Mouse (Mus musculus): ENCODE results near the gene Ccdc141. TPM values are rescaled to one million over a fixed set of nuclear protein-coding genes. Genes with fewer than 3 reads are reported as not detected.

The Ccdc141 gene
- polyA plus RNA-seq, 1 experiment from 2014 or later: 3.7 TPM

GRCm38 (mm10) chr2:77126939-77127338 lies 43.5 kb downstream of the Ccdc141 start:
- Histone ChIP-seq H3K4me1 (ENCODE audit: control insufficient read depth, insufficient read depth, low read length) (no peaks in the 10 kb centered on the region), H3K9ac (ENCODE audit: low read depth, low read length) (no peak overlapping the region), H3K27me3 (replicated peaks; ENCODE audit: control insufficient read depth, insufficient read depth, low read length) (no peaks in the 10 kb centered on the region), H3K4me3 (ENCODE audit: low read length) (no peak overlapping the region), H3K9me3 (ENCODE audit: control insufficient read depth, low read length) (no peaks in the 10 kb centered on the region), H3K36me3 (ENCODE audit: control insufficient read depth, insufficient read depth, low read length) (no peaks in the 10 kb centered on the region), H3K4me2 (ENCODE audit: low read depth, low read length) (no peak overlapping the region), H3K27ac (ENCODE audit: low read length) (no peak overlapping the region)
- WGBS: 88% methylated on average over 1 of the region's 1 CpGs
- ATAC-seq: no peak

GRCm38 (mm10) chr2:77118102-77118501 lies 52.3 kb downstream of the Ccdc141 start:
- H3K4me2 ChIP-seq (ENCODE audit: low read depth, low read length): no peak overlapping the region
- no peaks in the 10 kb centered on the region for H3K4me1 ChIP-seq (ENCODE audit: control insufficient read depth, insufficient read depth, low read length)
- no peak overlapping the region for H3K27ac ChIP-seq (ENCODE audit: low read length)
- H3K4me3 ChIP-seq (ENCODE audit: low read length): no peak overlapping the region
- H3K9me3 ChIP-seq (ENCODE audit: control insufficient read depth, low read length): no peaks in the 10 kb centered on the region
- no peak for ATAC-seq
- H3K9ac ChIP-seq (ENCODE audit: low read depth, low read length): no peak overlapping the region
- H3K27me3 ChIP-seq (replicated peaks; ENCODE audit: control insufficient read depth, insufficient read depth, low read length): no peaks in the 10 kb centered on the region
- no peaks in the 10 kb centered on the region for H3K36me3 ChIP-seq (ENCODE audit: control insufficient read depth, insufficient read depth, low read length)
- 38% methylated on average over 6 of the region's 6 CpGs for WGBS

- 57% methylated on average over 2 of the region's 2 CpGs for WGBS
- no peak for ATAC-seq
- Histone ChIP-seq H3K4me2 (ENCODE audit: low read depth, low read length) (no peak overlapping the region), H3K9me3 (ENCODE audit: control insufficient read depth, low read length) (no peaks in the 10 kb centered on the region), H3K27me3 (replicated peaks; ENCODE audit: control insufficient read depth, insufficient read depth, low read length) (no peaks in the 10 kb centered on the region), H3K4me3 (ENCODE audit: low read length) (no peak overlapping the region), H3K36me3 (ENCODE audit: control insufficient read depth, insufficient read depth, low read length) (no peaks in the 10 kb centered on the region), H3K4me1 (ENCODE audit: control insufficient read depth, insufficient read depth, low read length) (no peaks in the 10 kb centered on the region), H3K27ac (ENCODE audit: low read length) (no peak overlapping the region), H3K9ac (ENCODE audit: low read depth, low read length) (no peak overlapping the region)
These were observed 56.1 kb downstream of the Ccdc141 start for GRCm38 (mm10) chr2:77114335-77114734.

- H3K9me3 ChIP-seq (ENCODE audit: control insufficient read depth, low read length): no peaks in the 10 kb centered on the region
- no peaks in the 10 kb centered on the region for H3K27me3 ChIP-seq (replicated peaks; ENCODE audit: control insufficient read depth, insufficient read depth, low read length)
- no peaks in the 10 kb centered on the region for H3K4me1 ChIP-seq (ENCODE audit: control insufficient read depth, insufficient read depth, low read length)
- peak; percentile 50 for ATAC-seq
- no peak overlapping the region for H3K9ac ChIP-seq (ENCODE audit: low read depth, low read length)
- 76% methylated on average over 8 of the region's 8 CpGs for WGBS
- H3K36me3 ChIP-seq (ENCODE audit: control insufficient read depth, insufficient read depth, low read length): no peaks in the 10 kb centered on the region
- no peak overlapping the region for H3K4me2 ChIP-seq (ENCODE audit: low read depth, low read length)
- H3K4me3 ChIP-seq (ENCODE audit: low read length): no peak overlapping the region
- H3K27ac ChIP-seq (ENCODE audit: low read length): no peak overlapping the region
These were observed 56.6 kb downstream of the Ccdc141 start for GRCm38 (mm10) chr2:77113867-77114266.

GRCm38 (mm10) chr2:77113026-77113425 lies 57.4 kb downstream of the Ccdc141 start:
- 94% methylated on average over 5 of the region's 5 CpGs for WGBS

GRCm38 (mm10) chr2:77111095-77111494 lies 59.3 kb downstream of the Ccdc141 start:
- no peak overlapping the region for H3K4me2 ChIP-seq (ENCODE audit: low read depth, low read length)
- no peaks in the 10 kb centered on the region for H3K4me1 ChIP-seq (ENCODE audit: control insufficient read depth, insufficient read depth, low read length)
- H3K9me3 ChIP-seq (ENCODE audit: control insufficient read depth, low read length): no peaks in the 10 kb centered on the region
- H3K4me3 ChIP-seq (ENCODE audit: low read length): no peak overlapping the region
- no peak overlapping the region for H3K27ac ChIP-seq (ENCODE audit: low read length)
- WGBS: 88% methylated on average over 2 of the region's 2 CpGs
- no peaks in the 10 kb centered on the region for H3K36me3 ChIP-seq (ENCODE audit: control insufficient read depth, insufficient read depth, low read length)
- H3K27me3 ChIP-seq (replicated peaks; ENCODE audit: control insufficient read depth, insufficient read depth, low read length): no peaks in the 10 kb centered on the region
- no peak for ATAC-seq
- H3K9ac ChIP-seq (ENCODE audit: low read depth, low read length): no peak overlapping the region

More at GRCm38 (mm10) chr2:77113026-77113425, 57.4 kb downstream of the Ccdc141 start:
- Histone ChIP-seq H3K27me3 (replicated peaks; ENCODE audit: control insufficient read depth, insufficient read depth, low read length) (no peaks in the 10 kb centered on the region), H3K9ac (ENCODE audit: low read depth, low read length) (no peak overlapping the region), H3K4me2 (ENCODE audit: low read depth, low read length) (no peak overlapping the region), H3K9me3 (ENCODE audit: control insufficient read depth, low read length) (no peaks in the 10 kb centered on the region), H3K4me1 (ENCODE audit: control insufficient read depth, insufficient read depth, low read length) (no peaks in the 10 kb centered on the region), H3K4me3 (ENCODE audit: low read length) (no peak overlapping the region), H3K36me3 (ENCODE audit: control insufficient read depth, insufficient read depth, low read length) (no peaks in the 10 kb centered on the region), H3K27ac (ENCODE audit: low read length) (no peak overlapping the region)
- ATAC-seq: no peak

GRCm38 (mm10) chr2:77110365-77110764 lies 60.1 kb downstream of the Ccdc141 start:
- ATAC-seq: no peak
- Histone ChIP-seq H3K27ac (ENCODE audit: low read length) (no peak overlapping the region), H3K4me3 (ENCODE audit: low read length) (no peak overlapping the region), H3K9me3 (ENCODE audit: control insufficient read depth, low read length) (no peaks in the 10 kb centered on the region), H3K27me3 (replicated peaks; ENCODE audit: control insufficient read depth, insufficient read depth, low read length) (no peaks in the 10 kb centered on the region), H3K4me2 (ENCODE audit: low read depth, low read length) (no peak overlapping the region), H3K4me1 (ENCODE audit: control insufficient read depth, insufficient read depth, low read length) (no peaks in the 10 kb centered on the region), H3K9ac (ENCODE audit: low read depth, low read length) (no peak overlapping the region), H3K36me3 (ENCODE audit: control insufficient read depth, insufficient read depth, low read length) (no peaks in the 10 kb centered on the region)
- WGBS: 68% methylated on average over 4 of the region's 4 CpGs

- H3K4me1 ChIP-seq (ENCODE audit: control insufficient read depth, insufficient read depth, low read length): no peaks in the 10 kb centered on the region
- H3K27me3 ChIP-seq (replicated peaks; ENCODE audit: control insufficient read depth, insufficient read depth, low read length): no peaks in the 10 kb centered on the region
- WGBS: 88% methylated on average over 8 of the region's 8 CpGs
- H3K36me3 ChIP-seq (ENCODE audit: control insufficient read depth, insufficient read depth, low read length): no peaks in the 10 kb centered on the region
- H3K9ac ChIP-seq (ENCODE audit: low read depth, low read length): no peak overlapping the region
- H3K4me2 ChIP-seq (ENCODE audit: low read depth, low read length): no peak overlapping the region
- no peak overlapping the region for H3K4me3 ChIP-seq (ENCODE audit: low read length)
- H3K27ac ChIP-seq (ENCODE audit: low read length): no peak overlapping the region
- H3K9me3 ChIP-seq (ENCODE audit: control insufficient read depth, low read length): no peaks in the 10 kb centered on the region
- ATAC-seq: no peak
These were observed 60.8 kb downstream of the Ccdc141 start for GRCm38 (mm10) chr2:77109506-77110123.

GRCm38 (mm10) chr2:77108562-77108961 lies 61.9 kb downstream of the Ccdc141 start:
- Histone ChIP-seq H3K9me3 (ENCODE audit: control insufficient read depth, low read length) (no peaks in the 10 kb centered on the region), H3K27ac (ENCODE audit: low read length) (no peak overlapping the region), H3K36me3 (ENCODE audit: control insufficient read depth, insufficient read depth, low read length) (no peaks in the 10 kb centered on the region), H3K9ac (ENCODE audit: low read depth, low read length) (no peak overlapping the region), H3K4me3 (ENCODE audit: low read length) (no peak overlapping the region), H3K4me1 (ENCODE audit: control insufficient read depth, insufficient read depth, low read length) (no peaks in the 10 kb centered on the region), H3K27me3 (replicated peaks; ENCODE audit: control insufficient read depth, insufficient read depth, low read length) (no peaks in the 10 kb centered on the region), H3K4me2 (ENCODE audit: low read depth, low read length) (no peak overlapping the region)
- 66% methylated on average over 5 of the region's 5 CpGs for WGBS
- ATAC-seq: no peak

GRCm38 (mm10) chr2:77106150-77106549 lies 64.3 kb downstream of the Ccdc141 start:
- no peak overlapping the region for H3K27ac ChIP-seq (ENCODE audit: low read length)
- no peaks in the 10 kb centered on the region for H3K9me3 ChIP-seq (ENCODE audit: control insufficient read depth, low read length)
- WGBS: 86% methylated on average over 3 of the region's 3 CpGs
- H3K36me3 ChIP-seq (ENCODE audit: control insufficient read depth, insufficient read depth, low read length): no peaks in the 10 kb centered on the region
- no peak overlapping the region for H3K4me3 ChIP-seq (ENCODE audit: low read length)
- no peaks in the 10 kb centered on the region for H3K4me1 ChIP-seq (ENCODE audit: control insufficient read depth, insufficient read depth, low read length)
- no peak for ATAC-seq
- no peak overlapping the region for H3K9ac ChIP-seq (ENCODE audit: low read depth, low read length)
- H3K27me3 ChIP-seq (replicated peaks; ENCODE audit: control insufficient read depth, insufficient read depth, low read length): no peaks in the 10 kb centered on the region
- no peak overlapping the region for H3K4me2 ChIP-seq (ENCODE audit: low read depth, low read length)

Data from intestine, embryonic 16.5 days (tissue).